Mouse (Mus musculus) midbrain, embryonic 13.5 days (tissue): ENCODE data around the gene Asic4. TPM values are rescaled to one million over a fixed set of nuclear protein-coding genes. Genes with fewer than 3 reads are reported as not detected.

Source experiments
- ATAC-seq: fragments of 200-750 bp; cut with Nextera tagmentation; 2 replicates; pipeline ENCODE4 v1.8.0; 2017; ENCODE audit warnings: mild to moderate bottlenecking, moderate TSS enrichment, moderate library complexity
- H3K27ac ChIP-seq: fragments of 300-500 bp; sonication (generic); 2 replicates; pipeline ENCODE4 v1.5.1; 2015; ENCODE audit warnings: inconsistent platforms, mild to moderate bottlenecking, moderate library complexity
- H3K27me3 ChIP-seq: fragments of 300-500 bp; sonication (generic); 2 replicates; pipeline ENCODE4 v1.6.1; 2015; ENCODE audit warnings: mild to moderate bottlenecking, inconsistent platforms
- H3K36me3 ChIP-seq: fragments of 300-500 bp; sonication (generic); 2 replicates; pipeline ENCODE4 v1.6.1; 2015; ENCODE audit warnings: mild to moderate bottlenecking, inconsistent platforms
- H3K4me1 ChIP-seq: fragments of 300-500 bp; sonication (generic); replicated peaks from 2 replicates; pipeline ENCODE4 v1.6.1; 2015; ENCODE audit warnings: inconsistent platforms
- H3K4me2 ChIP-seq: fragments of 300-500 bp; sonication (generic); replicated peaks from 2 replicates; pipeline ENCODE4 v1.6.1; 2015; ENCODE audit warnings: moderate library complexity, mild to moderate bottlenecking, inconsistent platforms
- H3K4me3 ChIP-seq: fragments of 300-500 bp; sonication (generic); replicated peaks from 2 replicates; pipeline ENCODE4 v1.5.1; 2015; ENCODE audit warnings: mild to moderate bottlenecking, inconsistent platforms
- H3K9ac ChIP-seq: fragments of 300-500 bp; sonication (generic); replicated peaks from 2 replicates; pipeline ENCODE4 v1.6.1; 2015; ENCODE audit warnings: mild to moderate bottlenecking, inconsistent platforms
- H3K9me3 ChIP-seq: fragments of 300-500 bp; sonication (generic); 2 replicates; pipeline ENCODE4 v1.6.1; 2016; ENCODE audit warnings: mild to moderate bottlenecking, inconsistent platforms
- WGBS: fragments of 180-500 bp; shearing (Covaris S2); methylation state at CpG from one replicate; pipeline ENCODE4 v1.1.7; 2015; 5-methylcytosine and 5-hydroxymethylcytosine counted together
- polyA plus RNA-seq: library from polyadenylated mRNA; unstranded; fragments of >200 nt; fragmentation: Nextera tagmentation; extraction: Ambion mirVana; gene quantifications from 2 replicates; pipeline ENCODE4 v1.2.1, GENCODE M21; 2015

Gene Asic4
- polyA plus RNA-seq, 1 experiment from 2014 or later: 81.6 TPM

DNA sequence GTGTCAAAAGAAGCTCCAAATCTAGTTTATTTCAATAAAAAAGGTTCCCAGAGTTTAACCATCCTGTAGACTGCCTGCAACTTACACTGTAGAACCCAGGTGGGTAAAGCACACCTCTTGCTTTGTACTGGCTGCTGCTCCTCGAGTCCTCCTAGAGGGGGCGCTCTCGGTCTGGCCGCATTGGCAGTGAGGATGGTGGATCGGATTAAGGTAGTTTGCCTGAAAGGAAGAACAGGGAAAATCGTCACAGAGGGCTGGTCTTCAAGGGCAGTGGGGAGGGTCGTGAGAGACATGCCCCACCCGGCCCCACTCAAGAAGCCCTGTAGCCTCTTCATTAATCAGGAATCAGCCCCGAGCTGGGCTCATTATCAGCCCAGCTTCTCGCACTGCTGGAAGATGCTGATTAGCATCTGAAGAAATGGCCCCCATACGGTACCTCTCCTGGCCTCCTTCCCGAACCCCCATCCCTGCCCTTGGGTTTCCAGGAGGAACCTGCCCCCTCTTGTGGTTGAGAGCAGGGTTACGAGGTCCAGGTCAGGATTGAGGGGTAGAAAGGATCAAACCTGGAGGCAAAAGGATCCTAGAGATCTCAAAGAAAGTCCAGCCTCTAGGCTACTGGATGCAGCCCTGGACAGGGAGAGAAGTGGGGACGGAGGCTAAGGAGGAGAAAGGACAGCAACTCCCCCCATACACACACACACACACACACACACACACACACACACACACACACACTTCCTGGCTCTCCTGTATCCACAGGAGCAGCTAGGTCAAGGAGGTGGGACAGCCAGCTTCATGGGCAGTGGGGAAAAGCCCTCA, 6.7 kb downstream of the Asic4 start:
- Histone ChIP-seq H3K4me2 (peak overlapping the region; percentile 73), H3K27ac (peak overlapping the region; percentile 89), H3K27me3 (peaks cover 36% of the 10 kb centered on the region), H3K9me3 (no peaks in the 10 kb centered on the region), H3K4me1 (peaks cover 74% of the 10 kb centered on the region), H3K36me3 (no peaks in the 10 kb centered on the region), H3K9ac (peak overlapping the region; percentile 41; the same call in 1 of the 2 replicates), H3K4me3 (peak overlapping the region; percentile 34; the same call in 1 of the 2 replicates)
- 0 out of 2 replicates have a peak, but pooled peaks have one; percentile 16 for ATAC-seq
- 4% methylated on average over 13 of the region's 14 CpGs for WGBS

DNA sequence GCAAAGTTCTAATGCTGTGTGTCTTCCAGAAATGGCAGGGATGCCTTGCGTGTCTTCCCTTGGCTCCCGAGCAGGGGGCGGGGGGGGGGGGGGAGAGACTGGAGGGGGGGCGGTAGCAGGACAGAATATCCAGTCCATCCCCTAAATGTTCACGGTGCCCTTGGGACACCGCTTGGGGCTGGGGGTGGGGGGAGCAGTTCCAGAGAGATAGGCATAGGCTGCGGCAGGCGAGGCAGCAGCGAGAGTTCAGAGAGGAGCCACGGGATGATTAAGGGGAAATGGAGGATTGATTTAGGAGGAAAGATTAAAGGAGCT, 7.4 kb downstream of the Asic4 start:
- peaks cover 67% of the 10 kb centered on the region for H3K4me1 ChIP-seq
- peak; percentile 34 for ATAC-seq
- WGBS: 4% methylated on average over 8 of the region's 10 CpGs
- H3K4me2 ChIP-seq: peak overlapping the region; percentile 73
- H3K27ac ChIP-seq: peak overlapping the region; percentile 89
- H3K9me3 ChIP-seq: no peaks in the 10 kb centered on the region
- peak overlapping the region; percentile 34 for H3K4me3 ChIP-seq
- H3K27me3 ChIP-seq: peaks cover 29% of the 10 kb centered on the region
- H3K9ac ChIP-seq: peak overlapping the region; percentile 41
- H3K36me3 ChIP-seq: no peaks in the 10 kb centered on the region

DNA sequence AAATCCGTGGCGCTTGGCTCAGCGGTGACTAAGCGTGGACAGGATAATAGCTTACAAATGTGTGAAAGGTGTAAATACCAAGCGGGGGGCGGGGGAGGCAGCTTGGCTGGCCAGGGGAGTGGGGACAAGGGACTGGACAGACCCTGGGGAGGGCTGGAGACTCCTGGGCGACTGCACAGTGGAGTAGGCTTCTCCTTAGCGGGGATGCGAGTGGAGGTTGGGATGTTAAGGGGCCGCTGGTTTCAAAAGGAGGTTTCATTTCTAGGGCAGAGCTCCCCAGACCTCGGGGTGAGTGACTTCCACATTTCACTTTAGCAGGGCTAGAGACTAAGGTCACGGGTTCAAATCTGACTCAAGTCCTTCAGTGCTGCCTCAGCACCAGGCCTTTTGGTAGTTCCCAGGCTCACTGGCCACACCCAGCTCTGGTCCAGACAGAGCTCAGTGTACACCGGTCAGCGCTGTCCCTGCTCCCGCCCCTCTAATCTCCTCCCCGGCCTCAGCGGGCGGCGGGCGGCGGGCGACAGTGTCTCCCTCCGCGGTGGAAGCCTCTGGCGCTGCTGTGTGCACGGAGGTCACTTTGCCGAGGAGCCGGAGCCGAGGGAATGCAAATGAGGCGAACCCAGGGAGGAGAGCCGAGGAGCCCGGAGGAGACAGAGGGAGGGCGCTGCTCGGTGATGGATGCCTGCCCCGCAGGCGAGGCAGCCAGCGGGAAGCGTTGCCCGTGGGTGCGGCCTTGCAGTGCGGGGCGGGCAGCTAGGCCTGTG, 8.0 kb downstream of the Asic4 start:
- Histone ChIP-seq H3K4me3 (peak overlapping the region; percentile 34), H3K27ac (peak overlapping the region; percentile 89), H3K9ac (peak overlapping the region; percentile 56), H3K27me3 (peaks cover 24% of the 10 kb centered on the region), H3K4me2 (peak overlapping the region; percentile 73), H3K9me3 (no peaks in the 10 kb centered on the region), H3K4me1 (peaks cover 64% of the 10 kb centered on the region), H3K36me3 (no peaks in the 10 kb centered on the region)
- peak; percentile 68 for ATAC-seq
- 2% methylated on average over 42 of the region's 42 CpGs for WGBS

DNA sequence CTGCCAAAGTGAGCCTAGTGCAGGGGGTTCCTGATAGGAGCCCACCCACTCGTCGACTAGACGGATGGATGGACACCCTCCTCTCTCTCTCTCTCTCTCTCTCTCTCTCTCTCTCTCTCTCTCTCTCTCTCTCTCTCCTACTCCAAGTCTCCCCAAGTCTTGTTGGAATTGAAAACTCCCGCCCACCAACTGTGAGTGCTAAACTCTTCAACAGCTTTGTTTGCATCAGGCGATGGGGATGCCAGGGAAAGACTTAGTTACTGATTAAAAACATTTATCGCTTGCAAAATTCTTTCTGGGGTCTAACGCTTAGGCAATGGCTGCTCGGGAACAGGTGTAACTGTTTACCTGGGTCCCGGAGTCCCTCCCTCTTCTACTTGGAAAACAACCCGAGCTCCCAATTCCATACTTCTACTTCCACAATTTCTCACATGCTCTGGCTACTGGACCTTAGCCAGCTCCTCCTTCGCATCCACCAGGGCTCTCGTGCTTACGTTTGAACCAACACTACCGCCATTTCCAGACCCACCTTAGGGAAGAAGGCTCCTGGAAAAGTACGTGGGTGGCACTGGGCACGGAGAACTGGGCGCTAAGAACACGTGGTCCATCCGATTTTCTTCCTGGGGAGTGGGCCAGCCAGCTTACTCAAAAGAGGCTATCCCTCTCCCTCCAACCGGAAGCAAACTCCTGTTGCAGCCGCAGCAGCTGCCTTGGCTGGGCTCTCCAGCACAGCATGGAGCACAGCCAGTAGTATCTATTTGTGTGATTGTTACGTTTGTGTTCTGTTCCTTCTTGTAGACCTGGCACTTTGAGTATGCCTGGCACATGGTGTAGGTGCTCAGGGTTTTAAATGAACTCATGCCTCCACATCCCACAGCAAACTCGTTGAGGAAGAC, 8.8 kb downstream of the Asic4 start:
- Histone ChIP-seq H3K36me3 (no peaks in the 10 kb centered on the region), H3K9me3 (no peaks in the 10 kb centered on the region), H3K9ac (peak overlapping the region; percentile 56), H3K27ac (peak overlapping the region; percentile 89), H3K27me3 (peaks cover 21% of the 10 kb centered on the region), H3K4me2 (peak overlapping the region; percentile 73), H3K4me3 (peak overlapping the region; percentile 34), H3K4me1 (peaks cover 65% of the 10 kb centered on the region)
- no peak for ATAC-seq
- WGBS: 16% methylated on average over 23 of the region's 23 CpGs

DNA sequence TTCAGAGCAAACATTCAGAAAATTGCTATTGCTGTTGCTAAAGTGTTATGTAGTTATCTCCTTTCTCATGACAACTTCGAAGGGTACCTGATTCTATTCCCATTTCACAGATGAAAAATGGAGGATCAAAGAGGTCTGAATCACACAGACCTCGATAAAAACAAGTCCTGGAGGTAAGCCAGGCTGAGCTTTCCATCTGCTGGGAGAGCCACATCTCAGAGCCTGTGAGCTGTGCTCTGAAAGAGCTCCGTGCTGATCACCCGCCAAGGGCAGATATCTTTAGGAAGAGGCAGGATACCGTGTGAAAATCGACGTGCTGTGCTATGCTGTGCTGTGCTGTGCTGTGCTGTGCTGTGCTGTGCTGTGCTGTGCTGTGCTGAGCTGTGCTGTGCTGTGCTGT, 10.1 kb downstream of the Asic4 start:
- peaks cover 18% of the 10 kb centered on the region for H3K27me3 ChIP-seq
- no peak overlapping the region for H3K27ac ChIP-seq
- H3K9me3 ChIP-seq: no peaks in the 10 kb centered on the region
- peaks cover 66% of the 10 kb centered on the region for H3K4me1 ChIP-seq
- WGBS: 76% methylated on average over 7 of the region's 7 CpGs
- ATAC-seq: no peak
- no peak overlapping the region for H3K4me2 ChIP-seq
- H3K9ac ChIP-seq: no peak overlapping the region
- no peaks in the 10 kb centered on the region for H3K36me3 ChIP-seq
- H3K4me3 ChIP-seq: no peak overlapping the region

DNA sequence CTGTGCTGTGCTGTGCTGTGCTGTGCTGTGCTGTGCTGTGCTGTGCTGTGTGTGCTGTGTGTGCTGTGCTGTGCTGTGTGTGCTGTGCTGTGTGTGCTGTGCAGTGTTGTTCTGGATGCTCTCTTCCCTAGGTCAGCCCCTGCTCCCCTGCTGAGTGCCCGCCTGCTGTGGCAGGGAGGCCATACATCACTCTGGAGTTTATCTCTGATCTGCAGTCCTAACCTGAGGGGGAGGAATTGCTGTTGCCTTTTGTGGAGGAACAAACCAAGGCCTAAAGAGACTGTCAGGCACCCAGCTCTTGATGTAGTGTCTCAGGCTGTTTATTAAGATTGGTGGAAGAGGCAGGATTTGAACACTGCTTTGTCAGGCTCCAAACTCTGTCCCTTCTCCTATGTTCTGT, 12.4 kb downstream of the Asic4 start:
- Histone ChIP-seq H3K4me3 (no peak overlapping the region), H3K27me3 (peaks cover 30% of the 10 kb centered on the region), H3K9ac (no peak overlapping the region), H3K4me1 (peaks cover 61% of the 10 kb centered on the region), H3K9me3 (no peaks in the 10 kb centered on the region), H3K36me3 (no peaks in the 10 kb centered on the region), H3K27ac (peak overlapping the region; percentile 83), H3K4me2 (no peak overlapping the region)
- ATAC-seq: no peak
- WGBS: 70% methylated on average over 1 of the region's 1 CpGs

DNA sequence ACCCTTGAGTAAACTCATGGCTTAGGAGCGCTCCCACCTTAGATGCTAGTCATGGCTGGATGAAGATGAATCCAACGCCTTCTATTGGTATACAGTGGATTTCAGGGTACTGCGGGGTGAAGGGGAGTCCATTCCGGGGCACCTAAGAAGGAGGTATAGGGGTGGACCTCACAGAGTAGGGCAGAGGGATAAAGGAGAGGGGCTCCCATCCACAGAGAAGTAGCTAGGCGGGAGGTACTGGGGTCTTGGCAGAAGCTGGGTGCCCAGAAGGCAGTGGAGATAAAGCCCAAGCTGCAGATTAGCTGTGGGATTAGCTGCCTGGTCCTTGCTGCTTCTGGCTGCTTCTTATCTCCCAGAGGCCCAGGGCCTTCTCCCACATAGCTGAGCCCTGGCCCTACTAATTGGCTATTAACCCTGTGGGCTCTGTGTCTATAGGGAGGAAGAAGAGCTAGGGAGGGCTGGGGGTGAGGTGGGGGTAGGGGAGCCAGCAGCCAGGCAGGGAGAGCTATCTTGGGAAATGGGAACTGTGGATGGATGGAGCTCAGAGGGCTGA, 13.5 kb downstream of the Asic4 start:
- Histone ChIP-seq H3K9me3 (no peaks in the 10 kb centered on the region), H3K36me3 (no peaks in the 10 kb centered on the region), H3K27ac (peak overlapping the region; percentile 83), H3K4me1 (peaks cover 53% of the 10 kb centered on the region), H3K9ac (peak overlapping the region; percentile 46), H3K4me2 (no peak overlapping the region), H3K27me3 (peaks cover 29% of the 10 kb centered on the region), H3K4me3 (no peak overlapping the region)
- 66% methylated on average over 5 of the region's 5 CpGs for WGBS
- ATAC-seq: peak; percentile 78

DNA sequence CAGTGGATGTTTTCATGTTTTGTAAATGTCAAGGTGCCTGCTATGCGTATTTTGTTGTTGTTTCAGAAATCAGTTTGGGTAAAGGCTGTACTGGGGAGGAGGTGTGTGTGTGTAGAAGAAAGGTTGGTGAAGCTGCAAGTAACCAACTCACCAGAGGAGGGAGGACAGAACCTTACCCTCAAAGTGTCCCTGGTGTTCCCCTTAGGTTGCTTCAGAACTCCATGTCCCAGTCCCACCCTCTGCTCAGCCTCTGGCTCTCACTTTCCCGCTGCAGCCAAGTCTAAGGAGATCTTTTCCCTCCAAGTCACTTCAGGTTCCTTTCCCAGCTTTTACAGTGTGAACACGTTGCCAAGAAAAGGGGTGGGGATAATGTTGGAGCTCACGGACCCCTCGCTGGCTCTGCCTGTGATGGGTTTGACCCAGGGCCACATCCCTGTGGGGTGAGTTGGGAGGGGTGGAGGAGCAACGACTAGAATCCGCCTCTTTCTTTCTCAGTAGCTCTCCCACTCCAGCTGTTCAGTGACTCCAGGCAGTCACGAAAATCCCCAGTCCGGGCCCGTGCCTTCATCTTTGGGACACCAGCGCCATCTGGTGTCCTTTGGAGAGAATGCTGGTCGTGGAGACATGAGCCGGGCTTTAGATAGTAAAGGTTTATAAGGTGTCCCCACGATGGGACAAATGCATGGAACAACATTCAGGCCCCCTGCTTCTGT, 17.1 kb downstream of the Asic4 start:
- H3K27me3 ChIP-seq: peaks cover 25% of the 10 kb centered on the region
- peaks cover 17% of the 10 kb centered on the region; the same call in 1 of the 2 replicates for H3K36me3 ChIP-seq
- peak overlapping the region; percentile 42; the same call in 1 of the 2 replicates for H3K9ac ChIP-seq
- H3K4me3 ChIP-seq: no peak overlapping the region
- H3K4me2 ChIP-seq: peak overlapping the region; percentile 17; the same call in 1 of the 2 replicates
- ATAC-seq: peak; percentile 79
- peaks cover 43% of the 10 kb centered on the region for H3K4me1 ChIP-seq
- 7% methylated on average over 14 of the region's 14 CpGs for WGBS
- H3K9me3 ChIP-seq: no peaks in the 10 kb centered on the region
- peak overlapping the region; percentile 70 for H3K27ac ChIP-seq

DNA sequence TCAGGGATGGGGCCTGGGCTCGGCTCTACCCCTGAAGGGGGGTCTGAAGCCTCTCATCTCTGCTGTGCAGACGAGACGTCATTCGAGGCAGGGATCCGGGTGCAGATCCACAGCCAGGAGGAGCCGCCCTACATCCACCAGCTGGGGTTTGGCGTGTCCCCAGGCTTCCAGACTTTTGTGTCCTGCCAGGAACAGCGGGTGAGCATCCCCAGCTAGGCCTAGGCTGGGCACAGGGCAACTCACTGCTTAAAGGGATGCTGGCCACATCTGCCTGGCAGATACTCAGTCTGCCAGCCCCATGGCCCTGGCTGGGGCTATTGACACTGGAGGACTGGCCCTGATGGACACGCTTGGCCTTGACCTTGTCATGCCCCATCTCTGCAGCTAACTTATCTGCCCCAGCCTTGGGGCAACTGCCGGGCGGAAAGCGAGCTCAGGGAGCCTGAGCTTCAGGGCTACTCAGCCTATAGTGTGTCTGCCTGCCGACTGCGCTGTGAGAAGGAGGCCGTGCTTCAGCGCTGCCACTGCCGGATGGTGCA, 19.1 kb downstream of the Asic4 start:
- H3K4me1 ChIP-seq: peaks cover 30% of the 10 kb centered on the region
- ATAC-seq: no peak
- no peak overlapping the region for H3K9ac ChIP-seq
- H3K9me3 ChIP-seq: no peaks in the 10 kb centered on the region
- peaks cover 37% of the 10 kb centered on the region for H3K36me3 ChIP-seq
- H3K27ac ChIP-seq: no peak overlapping the region
- 82% methylated on average over 17 of the region's 17 CpGs for WGBS
- peaks cover 25% of the 10 kb centered on the region for H3K27me3 ChIP-seq
- no peak overlapping the region for H3K4me3 ChIP-seq
- no peak overlapping the region for H3K4me2 ChIP-seq

DNA sequence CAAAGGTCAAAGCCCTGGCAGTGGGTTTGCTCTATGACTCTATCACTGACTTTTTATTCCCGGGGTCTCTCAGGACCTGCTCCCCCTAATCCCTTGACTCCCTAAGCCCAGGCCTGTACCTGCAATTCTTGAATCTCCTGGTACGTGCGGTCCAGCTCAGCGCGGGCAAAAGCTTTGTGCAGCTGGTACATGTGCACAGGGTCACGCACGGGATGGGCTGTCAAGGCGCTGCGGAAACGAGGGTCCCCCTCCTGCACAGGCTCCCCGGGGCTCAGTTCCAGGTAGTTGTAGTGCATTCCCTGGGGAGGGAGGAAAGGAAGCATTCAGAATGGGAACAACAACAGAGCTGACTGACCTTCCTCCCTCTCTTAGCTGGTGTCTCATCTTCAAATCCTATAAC, 26.2 kb downstream of the Asic4 start:
- Histone ChIP-seq H3K36me3 (peaks cover 51% of the 10 kb centered on the region), H3K9me3 (no peaks in the 10 kb centered on the region), H3K4me2 (peak overlapping the region; percentile 88; the same call in 1 of the 2 replicates), H3K27me3 (peaks cover 6% of the 10 kb centered on the region; the same call in 1 of the 2 replicates), H3K27ac (no peak overlapping the region), H3K9ac (peak overlapping the region; percentile 93; the same call in 1 of the 2 replicates), H3K4me1 (peaks cover 40% of the 10 kb centered on the region), H3K4me3 (no peak overlapping the region; the same call in 1 of the 2 replicates)
- ATAC-seq: no peak
- 90% methylated on average over 11 of the region's 11 CpGs for WGBS
